Mouse (Mus musculus) forebrain, embryonic 14.5 days (tissue): Measurements from ENCODE around the gene Mboat2. TPM values are rescaled to one million over a fixed set of nuclear protein-coding genes. Genes with fewer than 3 reads are reported as not detected.

Experiments used
- ATAC-seq: fragments of 200-750 bp; cut with Nextera tagmentation; 2 replicates; pipeline ENCODE4 v1.8.0; 2017; ENCODE audit warnings: mild to moderate bottlenecking, moderate library complexity
- DNase-seq: peaks from one replicate; pipeline ENCODE4 v3.0.0-alpha.2; 2015; ENCODE audit warnings: low spot score
- H3K27ac ChIP-seq: fragments of 300-500 bp; sonication (generic); 2 replicates; pipeline ENCODE4 v1.5.1; 2014; ENCODE audit warnings: low read depth, mild to moderate bottlenecking, control low read depth, low read length, moderate library complexity
- H3K27me3 ChIP-seq: fragments of 300-500 bp; sonication (generic); replicated peaks from 2 replicates; pipeline ENCODE4 v1.6.1; 2014; ENCODE audit warnings: low read length, control low read depth, mixed read lengths; ENCODE audit not compliant: control insufficient read depth, insufficient read depth
- H3K36me3 ChIP-seq: fragments of 300-500 bp; sonication (generic); 2 replicates; pipeline ENCODE4 v1.6.1; 2014; ENCODE audit warnings: low read length, control low read depth; ENCODE audit not compliant: control insufficient read depth, insufficient read depth
- H3K4me1 ChIP-seq: fragments of 300-500 bp; sonication (generic); 2 replicates; pipeline ENCODE4 v1.6.1; 2014; ENCODE audit warnings: antibody characterized with exemption, low read length, control low read depth; ENCODE audit not compliant: control insufficient read depth, insufficient read depth
- H3K4me2 ChIP-seq: fragments of 300-500 bp; sonication (generic); 2 replicates; pipeline ENCODE4 v1.6.1; 2014; ENCODE audit warnings: mild to moderate bottlenecking, control low read depth, low read length
- H3K4me3 ChIP-seq: fragments of 300-500 bp; sonication (generic); 2 replicates; pipeline ENCODE4 v1.5.1; 2014; ENCODE audit warnings: low read depth, low read length, control low read depth
- H3K9ac ChIP-seq: fragments of 300-500 bp; sonication (generic); 2 replicates; pipeline ENCODE4 v1.6.1; 2014; ENCODE audit warnings: mild to moderate bottlenecking, low read length, control low read depth, moderate library complexity
- H3K9me3 ChIP-seq: fragments of 300-500 bp; sonication (generic); replicated peaks from 2 replicates; pipeline ENCODE4 v1.6.1; 2016; ENCODE audit warnings: low read length, control low read depth, mixed read lengths; ENCODE audit not compliant: control insufficient read depth
- WGBS: fragments of 180-500 bp; shearing (Covaris S2); extraction: QIAGEN DNeasy Blood & Tissue Kit; methylation state at CpG from one replicate; pipeline ENCODE4 v1.1.7; 2014; 5-methylcytosine and 5-hydroxymethylcytosine counted together
- polyA plus RNA-seq: library from polyadenylated mRNA; unstranded; fragments of >200 nt; fragmentation: Nextera tagmentation; extraction: Ambion mirVana; gene quantifications from 2 replicates; pipeline ENCODE4 v1.2.1, GENCODE M21; 2014

Mboat2 gene
- polyA plus RNA-seq, 1 experiment from 2014 or later: 68.4 TPM

- Histone ChIP-seq H3K4me3 (no peak overlapping the region), H3K27me3 (no peaks in the 10 kb centered on the region), H3K36me3 (peaks cover 86% of the 10 kb centered on the region), H3K9me3 (no peaks in the 10 kb centered on the region), H3K9ac (no peak overlapping the region), H3K27ac (no peak overlapping the region), H3K4me1 (no peaks in the 10 kb centered on the region), H3K4me2 (no peak overlapping the region)
- ATAC-seq (no peak), DNase-seq (no peak)
- WGBS: 88% methylated on average over 1 of the region's 1 CpGs
These were observed 179.7 kb downstream of the Mboat2 start for GRCm38 (mm10) chr12:25010416-25010815.

- no peak overlapping the region for H3K9ac ChIP-seq
- no peaks in the 10 kb centered on the region for H3K4me1 ChIP-seq
- H3K27me3 ChIP-seq: no peaks in the 10 kb centered on the region
- ATAC-seq (no peak), DNase-seq (no peak)
- no peak overlapping the region for H3K27ac ChIP-seq
- 81% methylated on average over 15 of the region's 15 CpGs for WGBS
- no peaks in the 10 kb centered on the region for H3K9me3 ChIP-seq
- no peak overlapping the region for H3K4me2 ChIP-seq
- no peak overlapping the region for H3K4me3 ChIP-seq
- H3K36me3 ChIP-seq: peaks cover 89% of the 10 kb centered on the region
These were observed 181.2 kb downstream of the Mboat2 start for GRCm38 (mm10) chr12:25011733-25012367.

GRCm38 (mm10) chr12:25012555-25013540, 182.2 kb downstream of the Mboat2 start:
- no peak for DNase-seq
- Histone ChIP-seq H3K9ac (no peak overlapping the region), H3K36me3 (peaks cover 89% of the 10 kb centered on the region), H3K4me2 (no peak overlapping the region), H3K27me3 (no peaks in the 10 kb centered on the region), H3K4me1 (no peaks in the 10 kb centered on the region), H3K9me3 (no peaks in the 10 kb centered on the region), H3K27ac (no peak overlapping the region), H3K4me3 (no peak overlapping the region)
- 90% methylated on average over 13 of the region's 13 CpGs for WGBS
- no peak for ATAC-seq

Other genes starting within 250 kb of the Mboat2 start
- 14.8 and 17.0 TPM in 2 replicates for gene Klf11, start 179.6 kb upstream of the Mboat2 start, polyA plus RNA-seq
- gene Cys1, start 149.1 kb upstream of the Mboat2 start, polyA plus RNA-seq: 1.2 and 1.7 TPM in 2 replicates
- gene Rrm2, start 122.6 kb upstream of the Mboat2 start, polyA plus RNA-seq: 136 and 139 TPM in 2 replicates
- gene Kidins220, start 144.0 kb downstream of the Mboat2 start, polyA plus RNA-seq: 131 and 163 TPM in 2 replicates